Mouse (Mus musculus) intestine, postnatal 0 days (tissue): Measurements from ENCODE around the gene Cdr2. TPM values are rescaled to one million over a fixed set of nuclear protein-coding genes. Genes with fewer than 3 reads are reported as not detected.

Experiments used
- ATAC-seq: fragments of 200-750 bp; cut with Nextera tagmentation; 2 replicates; pipeline ENCODE4 v1.8.0; 2017; ENCODE audit warnings: mild to moderate bottlenecking, moderate TSS enrichment, moderate library complexity
- H3K27ac ChIP-seq: fragments of 300-500 bp; sonication (generic); 2 replicates; pipeline ENCODE4 v1.5.1; 2014; ENCODE audit warnings: mild to moderate bottlenecking, low read depth, low read length, moderate library complexity
- H3K27me3 ChIP-seq: fragments of 300-500 bp; sonication (generic); replicated peaks from 2 replicates; pipeline ENCODE4 v1.6.1; 2014; ENCODE audit warnings: low read length, mixed read lengths; ENCODE audit not compliant: control insufficient read depth, insufficient read depth
- H3K36me3 ChIP-seq: fragments of 300-500 bp; sonication (generic); 2 replicates; pipeline ENCODE4 v1.6.1; 2014; ENCODE audit warnings: mild to moderate bottlenecking, moderate library complexity; ENCODE audit not compliant: control insufficient read depth, insufficient read depth
- H3K4me1 ChIP-seq: fragments of 300-500 bp; sonication (generic); replicated peaks from 2 replicates; pipeline ENCODE4 v1.6.1; 2014; ENCODE audit warnings: antibody characterized with exemption, low read length, mixed read lengths; ENCODE audit not compliant: control insufficient read depth, insufficient read depth
- H3K4me2 ChIP-seq: fragments of 300-500 bp; sonication (generic); replicated peaks from 2 replicates; pipeline ENCODE4 v1.6.1; 2014; ENCODE audit warnings: low read depth, mild to moderate bottlenecking, moderate library complexity
- H3K4me3 ChIP-seq: fragments of 300-500 bp; sonication (generic); 2 replicates; pipeline ENCODE4 v1.5.1; 2014; ENCODE audit warnings: low read depth, low read length
- H3K9ac ChIP-seq: fragments of 300-500 bp; sonication (generic); 2 replicates; pipeline ENCODE4 v1.6.1; 2014; ENCODE audit warnings: mild to moderate bottlenecking, low read depth, low read length
- H3K9me3 ChIP-seq: fragments of 300-500 bp; sonication (generic); 2 replicates; pipeline ENCODE4 v1.6.1; 2016; ENCODE audit warnings: mixed run types; ENCODE audit not compliant: control insufficient read depth
- CTCF ChIP-seq: sonication (generic); IDR thresholded peaks from 2 replicates; pipeline ENCODE4 v1.5.1; 2016; ENCODE audit warnings: low read depth, mild to moderate bottlenecking, control low read depth, antibody characterized with exemption, moderate library complexity
- WGBS: fragments of 180-500 bp; shearing (Covaris S2); extraction: QIAGEN DNeasy Blood & Tissue Kit; methylation state at CpG from one replicate; pipeline ENCODE4 v1.1.7; 2014; 5-methylcytosine and 5-hydroxymethylcytosine counted together
- polyA plus RNA-seq: library from polyadenylated mRNA; unstranded; fragments of >200 nt; fragmentation: Nextera tagmentation; extraction: Ambion mirVana; gene quantifications from 2 replicates; pipeline ENCODE4 v1.2.1, GENCODE M21; 2015

Cdr2 gene
- polyA plus RNA-seq, 1 experiment from 2014 or later: 124 TPM

- Histone ChIP-seq H3K4me1 (no peaks in the 10 kb centered on the region), H3K4me3 (no peak overlapping the region), H3K27me3 (no peaks in the 10 kb centered on the region), H3K9ac (no peak overlapping the region), H3K9me3 (no peaks in the 10 kb centered on the region), H3K27ac (no peak overlapping the region), H3K36me3 (peaks cover 88% of the 10 kb centered on the region), H3K4me2 (no peak overlapping the region)
- no peak for TF ChIP-seq CTCF
- WGBS: 72% methylated on average over 4 of the region's 4 CpGs
- ATAC-seq: no peak
Observed at GRCm38 (mm10) chr7:120936522-120936921, 45.6 kb downstream of the Cdr2 start.

GRCm38 (mm10) chr7:120934716-120935115 lies 47.4 kb downstream of the Cdr2 start:
- Histone ChIP-seq H3K4me1 (no peaks in the 10 kb centered on the region), H3K9ac (no peak overlapping the region), H3K4me3 (no peak overlapping the region), H3K9me3 (no peaks in the 10 kb centered on the region), H3K4me2 (no peak overlapping the region), H3K36me3 (peaks cover 89% of the 10 kb centered on the region), H3K27ac (no peak overlapping the region), H3K27me3 (no peaks in the 10 kb centered on the region)
- TF ChIP-seq CTCF: peak; percentile 90
- WGBS: 21% methylated on average over 5 of the region's 5 CpGs
- no peak for ATAC-seq

GRCm38 (mm10) chr7:120933680-120934195 lies 48.4 kb downstream of the Cdr2 start:
- ATAC-seq: no peak
- no peak overlapping the region for H3K9ac ChIP-seq
- no peak overlapping the region for H3K4me2 ChIP-seq
- no peaks in the 10 kb centered on the region for H3K27me3 ChIP-seq
- no peaks in the 10 kb centered on the region for H3K4me1 ChIP-seq
- 66% methylated on average over 4 of the region's 5 CpGs for whole genome bisulfite sequencing
- peaks cover 89% of the 10 kb centered on the region for H3K36me3 ChIP-seq
- no peak for TF ChIP-seq CTCF
- H3K27ac ChIP-seq: no peak overlapping the region
- H3K4me3 ChIP-seq: no peak overlapping the region
- H3K9me3 ChIP-seq: no peaks in the 10 kb centered on the region

GRCm38 (mm10) chr7:120933110-120933509 lies 49.0 kb downstream of the Cdr2 start:
- Histone ChIP-seq H3K9me3 (no peaks in the 10 kb centered on the region), H3K36me3 (peaks cover 89% of the 10 kb centered on the region), H3K4me3 (no peak overlapping the region), H3K4me1 (no peaks in the 10 kb centered on the region), H3K27me3 (no peaks in the 10 kb centered on the region), H3K4me2 (no peak overlapping the region), H3K9ac (no peak overlapping the region), H3K27ac (no peak overlapping the region; the same call in 1 of the 2 replicates)
- TF ChIP-seq CTCF: no peak
- 90% methylated on average over 7 of the region's 7 CpGs for WGBS
- no peak for ATAC-seq

GRCm38 (mm10) chr7:120918526-120918962 lies 63.6 kb downstream of the Cdr2 start:
- 5% methylated on average over 10 of the region's 10 CpGs for WGBS
- Histone ChIP-seq H3K36me3 (0 out of 2 replicates have a peak, but pooled peaks cover 11% of the 10 kb centered on the region), H3K9me3 (no peaks in the 10 kb centered on the region), H3K4me3 (peak overlapping the region; percentile 97), H3K27me3 (no peaks in the 10 kb centered on the region), H3K4me2 (peak overlapping the region; percentile 87), H3K9ac (peak overlapping the region; percentile 89), H3K4me1 (no peaks in the 10 kb centered on the region), H3K27ac (0 out of 2 replicates have a peak overlapping the region, but pooled peaks have one; percentile 46)
- peak; percentile 62 for ATAC-seq
- TF ChIP-seq CTCF: no peak

- H3K27me3 ChIP-seq: no peaks in the 10 kb centered on the region
- no peaks in the 10 kb centered on the region for H3K9me3 ChIP-seq
- H3K4me3 ChIP-seq: peak within 1 kb of the TSS; percentile 97
- ATAC-seq: peak; percentile 91
- peak within 1 kb of the TSS; percentile 94 for H3K27ac ChIP-seq
- H3K9ac ChIP-seq: peak within 1 kb of the TSS; percentile 89
- H3K36me3 ChIP-seq: 0 out of 2 replicates have a peak, but pooled peaks cover 4% of the 10 kb centered on the region
- peak; percentile 94 for TF ChIP-seq CTCF
- H3K4me1 ChIP-seq: no peaks in the 10 kb centered on the region
- WGBS: under 1% methylated on average over 98 of the region's 102 CpGs
- peak within 1 kb of the TSS; percentile 87 for H3K4me2 ChIP-seq
Observed at GRCm38 (mm10) chr7:120917592-120918461, 64.3 kb downstream of the Cdr2 start, which contains the start of gene Polr3e. Polr3e (plus strand) TSS chr7:120917744.
